Mouse (Mus musculus): ENCODE measurements around the gene Il20. TPM values are rescaled to one million over a fixed set of nuclear protein-coding genes. Genes with fewer than 3 reads are reported as not detected.

Gene Il20
- polyA plus RNA-seq, 1 experiment from 2014 or later = not detected

DNA sequence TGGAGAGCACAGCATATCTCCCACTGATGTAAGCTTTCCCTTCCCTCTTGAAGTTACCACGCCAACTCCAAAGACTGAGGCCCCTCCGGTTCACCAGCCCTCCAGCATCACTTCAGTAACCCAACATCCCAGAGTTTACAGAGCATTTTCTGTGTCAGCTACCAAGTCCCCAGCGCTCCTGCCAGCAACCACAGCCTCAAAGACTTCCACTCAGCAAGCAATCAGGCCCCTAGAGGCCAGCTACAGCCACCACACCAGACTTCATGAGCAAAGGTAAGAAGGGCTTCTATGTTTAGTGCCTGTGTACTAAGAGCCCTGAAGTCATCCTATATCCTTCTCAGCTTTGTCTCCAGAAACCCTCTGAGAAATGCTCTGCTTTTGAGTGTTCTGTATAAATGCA is 35.3 kb downstream of the Il20 start:
- H3K9ac ChIP-seq (replicated peaks; ENCODE audit: low read depth, low read length) = no peak overlapping the region
- H3K4me2 ChIP-seq (ENCODE audit: low read length) = no peak overlapping the region
- 0 out of 2 replicates have a peak, but pooled peaks cover 2% of the 10 kb centered on the region for H3K4me1 ChIP-seq (replicated peaks; ENCODE audit: control insufficient read depth, insufficient read depth, low read length)
- H3K4me3 ChIP-seq (replicated peaks; ENCODE audit: low read length) = no peak overlapping the region
- 0 out of 2 replicates have a peak, but pooled peaks cover 4% of the 10 kb centered on the region for H3K27me3 ChIP-seq (replicated peaks; ENCODE audit: control insufficient read depth, insufficient read depth, low read length)
- H3K36me3 ChIP-seq (ENCODE audit: control insufficient read depth, insufficient read depth) = no peaks in the 10 kb centered on the region
- WGBS = 71% methylated on average over 3 of the region's 3 CpGs
- no peak for ATAC-seq
- H3K27ac ChIP-seq (ENCODE audit: low read length) = no peak overlapping the region
- no peaks in the 10 kb centered on the region for H3K9me3 ChIP-seq (ENCODE audit: control insufficient read depth, low read length)

DNA sequence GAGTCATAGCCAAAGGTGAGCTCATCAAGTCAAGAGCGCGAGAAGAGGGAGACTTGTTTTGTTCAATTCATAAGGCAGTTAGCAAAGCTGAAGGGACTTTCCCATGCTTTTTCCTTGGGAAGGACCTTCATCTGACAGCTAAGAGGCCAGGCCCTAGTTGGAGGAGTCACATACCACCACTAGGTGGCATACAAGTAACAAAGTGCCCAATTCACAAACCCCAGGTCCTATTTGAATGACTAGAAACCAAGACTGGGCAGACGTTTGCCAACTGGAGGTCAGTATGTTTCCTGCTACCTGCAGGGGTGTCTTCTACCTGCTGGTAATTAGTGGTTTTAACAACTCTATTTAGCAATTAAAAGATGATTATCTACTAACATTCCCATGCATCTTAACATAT is 36.1 kb downstream of the Il20 start:
- Histone ChIP-seq H3K9ac (replicated peaks; ENCODE audit: low read depth, low read length) (no peak overlapping the region), H3K4me3 (replicated peaks; ENCODE audit: low read length) (no peak overlapping the region), H3K4me1 (replicated peaks; ENCODE audit: control insufficient read depth, insufficient read depth, low read length) (0 out of 2 replicates have a peak, but pooled peaks cover 2% of the 10 kb centered on the region), H3K27me3 (replicated peaks; ENCODE audit: control insufficient read depth, insufficient read depth, low read length) (0 out of 2 replicates have a peak, but pooled peaks cover 4% of the 10 kb centered on the region), H3K4me2 (ENCODE audit: low read length) (no peak overlapping the region), H3K27ac (ENCODE audit: low read length) (no peak overlapping the region), H3K36me3 (ENCODE audit: control insufficient read depth, insufficient read depth) (no peaks in the 10 kb centered on the region), H3K9me3 (ENCODE audit: control insufficient read depth, low read length) (no peaks in the 10 kb centered on the region)
- 41% methylated on average over 3 of the region's 3 CpGs for WGBS
- ATAC-seq = peak; percentile 58

DNA sequence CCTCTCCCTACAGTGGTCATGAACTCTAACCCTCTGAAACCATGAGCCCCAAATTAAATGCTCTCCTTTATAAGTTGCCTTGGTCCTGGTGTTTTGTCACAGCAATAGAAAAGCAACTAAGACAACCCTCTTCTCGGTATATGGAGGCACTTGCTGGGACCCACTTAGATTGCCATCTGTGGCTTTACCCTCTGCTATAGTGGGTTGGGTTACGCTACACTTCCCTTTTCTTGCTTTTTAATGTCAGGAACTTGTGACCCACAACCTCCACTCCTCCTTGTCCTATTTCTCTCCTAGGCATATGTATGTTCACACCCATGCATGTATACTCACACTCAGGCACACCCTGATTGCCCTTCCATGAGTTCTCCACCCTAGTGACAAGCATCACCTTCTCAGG is 38.3 kb downstream of the Il20 start:
- WGBS = 96% methylated on average over 2 of the region's 2 CpGs
- Histone ChIP-seq H3K36me3 (ENCODE audit: control insufficient read depth, insufficient read depth) (no peaks in the 10 kb centered on the region), H3K27me3 (replicated peaks; ENCODE audit: control insufficient read depth, insufficient read depth, low read length) (0 out of 2 replicates have a peak, but pooled peaks cover 4% of the 10 kb centered on the region), H3K27ac (ENCODE audit: low read length) (no peak overlapping the region), H3K4me1 (replicated peaks; ENCODE audit: control insufficient read depth, insufficient read depth, low read length) (0 out of 2 replicates have a peak, but pooled peaks cover under 1% of the 10 kb centered on the region), H3K9ac (replicated peaks; ENCODE audit: low read depth, low read length) (no peak overlapping the region), H3K4me2 (ENCODE audit: low read length) (no peak overlapping the region), H3K9me3 (ENCODE audit: control insufficient read depth, low read length) (no peaks in the 10 kb centered on the region), H3K4me3 (replicated peaks; ENCODE audit: low read length) (no peak overlapping the region)
- no peak for ATAC-seq

DNA sequence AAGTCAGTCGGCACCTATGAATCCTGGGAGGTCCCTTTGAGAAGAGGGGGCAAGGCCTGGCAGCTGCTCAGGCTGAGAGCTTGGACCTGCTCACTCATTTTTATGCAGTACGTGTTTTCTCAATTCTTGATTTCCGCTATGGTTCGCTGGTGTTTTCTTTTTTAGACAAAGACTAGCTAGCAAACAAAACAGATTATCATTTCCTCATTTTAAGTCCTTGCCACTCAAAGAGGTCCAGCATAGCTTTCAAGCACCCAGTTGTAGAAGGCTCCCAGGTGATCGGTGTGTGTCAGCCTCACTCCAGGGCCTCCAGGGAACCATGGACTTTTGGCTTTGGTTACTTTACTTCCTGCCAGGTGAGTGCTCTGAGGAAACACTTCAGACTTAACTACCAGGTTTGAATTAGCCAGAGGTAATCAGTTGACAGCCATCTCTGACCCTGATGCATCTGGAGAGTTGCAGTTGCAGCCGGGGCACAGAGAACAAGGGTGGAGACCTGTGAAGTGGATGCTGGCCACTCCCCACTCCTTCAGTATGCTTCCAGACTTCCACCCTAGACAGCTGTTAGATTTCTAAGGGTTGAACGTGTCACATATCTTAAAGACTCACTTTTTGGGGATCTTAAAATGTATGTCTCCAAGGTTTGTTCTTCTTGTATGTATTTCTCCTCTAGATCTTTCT is 45.6 kb downstream of the Il20 start, which contains the start of gene Fcmr:
TSS of gene Fcmr (plus strand) at position 129 of the 681 bp plus-strand sequence.
- WGBS = 80% methylated on average over 7 of the region's 7 CpGs

GRCm38 (mm10) chr1:130864741-130865140 is 46.5 kb downstream of the Il20 start:
- Histone ChIP-seq H3K4me3 (replicated peaks; ENCODE audit: low read length) (no peak overlapping the region), H3K9ac (replicated peaks; ENCODE audit: low read depth, low read length) (no peak overlapping the region), H3K27ac (ENCODE audit: low read length) (no peak overlapping the region), H3K4me1 (replicated peaks; ENCODE audit: control insufficient read depth, insufficient read depth, low read length) (no peaks in the 10 kb centered on the region), H3K9me3 (ENCODE audit: control insufficient read depth, low read length) (no peaks in the 10 kb centered on the region), H3K4me2 (ENCODE audit: low read length) (no peak overlapping the region), H3K36me3 (ENCODE audit: control insufficient read depth, insufficient read depth) (no peaks in the 10 kb centered on the region), H3K27me3 (replicated peaks; ENCODE audit: control insufficient read depth, insufficient read depth, low read length) (no peaks in the 10 kb centered on the region)
- no peak for ATAC-seq
- 91% methylated on average over 5 of the region's 5 CpGs for WGBS

More for the DNA sequence above, 45.6 kb downstream of the Il20 start, which contains the start of gene Fcmr:
- Histone ChIP-seq H3K4me1 (replicated peaks; ENCODE audit: control insufficient read depth, insufficient read depth, low read length) (no peaks in the 10 kb centered on the region), H3K36me3 (ENCODE audit: control insufficient read depth, insufficient read depth) (no peaks in the 10 kb centered on the region), H3K27ac (ENCODE audit: low read length) (no peak within 1 kb of the TSS), H3K4me3 (replicated peaks; ENCODE audit: low read length) (no peak within 1 kb of the TSS), H3K4me2 (ENCODE audit: low read length) (no peak within 1 kb of the TSS), H3K9ac (replicated peaks; ENCODE audit: low read depth, low read length) (no peak within 1 kb of the TSS), H3K27me3 (replicated peaks; ENCODE audit: control insufficient read depth, insufficient read depth, low read length) (no peaks in the 10 kb centered on the region), H3K9me3 (ENCODE audit: control insufficient read depth, low read length) (no peaks in the 10 kb centered on the region)
- no peak for ATAC-seq

- Histone ChIP-seq H3K9ac (replicated peaks; ENCODE audit: low read depth, low read length) (no peak overlapping the region), H3K4me3 (replicated peaks; ENCODE audit: low read length) (no peak overlapping the region), H3K4me2 (ENCODE audit: low read length) (no peak overlapping the region), H3K27me3 (replicated peaks; ENCODE audit: control insufficient read depth, insufficient read depth, low read length) (no peaks in the 10 kb centered on the region), H3K36me3 (ENCODE audit: control insufficient read depth, insufficient read depth) (no peaks in the 10 kb centered on the region), H3K4me1 (replicated peaks; ENCODE audit: control insufficient read depth, insufficient read depth, low read length) (no peaks in the 10 kb centered on the region), H3K27ac (ENCODE audit: low read length) (no peak overlapping the region), H3K9me3 (ENCODE audit: control insufficient read depth, low read length) (no peaks in the 10 kb centered on the region)
- 87% methylated on average over 4 of the region's 4 CpGs for WGBS
- ATAC-seq = no peak
Measured at GRCm38 (mm10) chr1:130864238-130864637, 47.0 kb downstream of the Il20 start.

DNA sequence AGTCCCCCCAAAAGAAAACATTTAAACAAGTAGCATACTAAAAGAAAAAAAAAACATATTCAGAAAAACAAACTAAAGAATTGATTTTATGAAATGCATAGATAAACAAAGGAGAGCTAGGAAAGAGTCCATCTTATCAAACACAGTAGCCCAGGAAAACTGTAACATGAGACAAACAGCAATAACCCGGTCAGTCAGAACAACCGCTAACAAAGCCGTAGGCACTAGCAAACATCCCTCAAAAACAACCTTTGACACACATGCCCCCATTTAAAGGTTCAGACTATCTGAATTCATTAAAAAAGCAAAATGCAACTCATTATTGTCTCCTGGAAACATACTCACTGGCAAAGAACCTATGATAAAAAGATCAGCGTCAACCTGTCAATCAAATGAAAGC is 53.8 kb downstream of the Il20 start:
- H3K4me1 ChIP-seq (replicated peaks; ENCODE audit: control insufficient read depth, insufficient read depth, low read length) = no peaks in the 10 kb centered on the region
- no peak for ATAC-seq
- no peak overlapping the region for H3K9ac ChIP-seq (replicated peaks; ENCODE audit: low read depth, low read length)
- H3K4me3 ChIP-seq (replicated peaks; ENCODE audit: low read length) = no peak overlapping the region
- H3K27me3 ChIP-seq (replicated peaks; ENCODE audit: control insufficient read depth, insufficient read depth, low read length) = no peaks in the 10 kb centered on the region
- H3K27ac ChIP-seq (ENCODE audit: low read length) = no peak overlapping the region
- WGBS = 71% methylated on average over 4 of the region's 4 CpGs
- H3K4me2 ChIP-seq (ENCODE audit: low read length) = no peak overlapping the region
- no peaks in the 10 kb centered on the region for H3K36me3 ChIP-seq (ENCODE audit: control insufficient read depth, insufficient read depth)
- H3K9me3 ChIP-seq (ENCODE audit: control insufficient read depth, low read length) = no peaks in the 10 kb centered on the region

Other genes starting within 250 kb of the Il20 start
- gene C4bp, start 249.8 kb downstream of the Il20 start, polyA plus RNA-seq (2015; fragmentation: Nextera tagmentation; extraction: Ambion mirVana) = not detected in 2 replicates
- 0.27 TPM in 1 of 2 replicates, not detected in the other for gene Gm29427, start 195.7 kb downstream of the Il20 start, polyA plus RNA-seq (2015; fragmentation: Nextera tagmentation; extraction: Ambion mirVana)
- gene Yod1, start 194.1 kb downstream of the Il20 start, polyA plus RNA-seq (2015; fragmentation: Nextera tagmentation; extraction: Ambion mirVana) = 18.1 and 18.7 TPM in 2 replicates
- 27.8 and 28.2 TPM in 2 replicates for gene Pfkfb2, start 182.2 kb downstream of the Il20 start, polyA plus RNA-seq (2015; fragmentation: Nextera tagmentation; extraction: Ambion mirVana)
- 0.47 and 0.67 TPM in 2 replicates for gene AA986860, start 179.5 kb downstream of the Il20 start, polyA plus RNA-seq (2015; fragmentation: Nextera tagmentation; extraction: Ambion mirVana)
- gene Fcamr, start 110.5 kb downstream of the Il20 start, polyA plus RNA-seq (2015; fragmentation: Nextera tagmentation; extraction: Ambion mirVana) = not detected in 2 replicates
- not detected in 2 replicates for gene Pigr, start 84.8 kb downstream of the Il20 start, polyA plus RNA-seq (2015; fragmentation: Nextera tagmentation; extraction: Ambion mirVana)
- gene Fcmr, start 45.8 kb downstream of the Il20 start, polyA plus RNA-seq (2015; fragmentation: Nextera tagmentation; extraction: Ambion mirVana) = not detected in 2 replicates
- gene Il24, start 24.0 kb downstream of the Il20 start, polyA plus RNA-seq (2015; fragmentation: Nextera tagmentation; extraction: Ambion mirVana) = not detected in 2 replicates
- gene Il19, start 28.7 kb upstream of the Il20 start, polyA plus RNA-seq (2015; fragmentation: Nextera tagmentation; extraction: Ambion mirVana) = not detected in 2 replicates
- gene Il10, start 108.4 kb upstream of the Il20 start, polyA plus RNA-seq (2015; fragmentation: Nextera tagmentation; extraction: Ambion mirVana) = 0.16 TPM in 1 of 2 replicates, not detected in the other
- 19.9 and 23.0 TPM in 2 replicates for gene Mapkapk2, start 186.4 kb upstream of the Il20 start, polyA plus RNA-seq (2015; fragmentation: Nextera tagmentation; extraction: Ambion mirVana)
- 19.5 and 20.7 TPM in 2 replicates for gene Dyrk3, start 226.9 kb upstream of the Il20 start, polyA plus RNA-seq (2015; fragmentation: Nextera tagmentation; extraction: Ambion mirVana)
- gene Eif2d, start 241.7 kb upstream of the Il20 start, polyA plus RNA-seq (2015; fragmentation: Nextera tagmentation; extraction: Ambion mirVana) = 64.1 and 64.4 TPM in 2 replicates

Data from forebrain, embryonic 16.5 days (tissue).